In genomic region chr17:90531443-90531842, GRCm38 (mm10) we compare ENCODE assay signal across 28 mouse cellular contexts.
DNase-seq lines count a peak whose midpoint lies in the region; ATAC-seq lines count a peak whose summit lies in the region.
"Had no signal": no experiment of that assay in that cellular context is flagged by ENCODE, and none has a peak within 500 bp of the region (broad histone marks: within the 10 kb centered on the region; RNA-seq: fewer than 3 reads in every experiment).

No protein-coding gene starts in this region.

- H3K27me3 ChIP-seq in forebrain, embryonic 15.5 days: no peaks in the 10 kb centered on the region
- H3K27me3 ChIP-seq in forebrain, embryonic 13.5 days: no peaks in the 10 kb centered on the region
- H3K27me3 ChIP-seq: embryonic facial prominence, embryonic 13.5 days; heart, embryonic 12.5 days; limb, embryonic 15.5 days; megakaryocyte, embryonic 14.5 days; midbrain, embryonic 13.5 days had no signal

- no peaks in the 10 kb centered on the region for H3K36me3 ChIP-seq in forebrain, embryonic 15.5 days
- H3K36me3 ChIP-seq in forebrain, embryonic 13.5 days (ENCODE audit: poor library complexity, severe bottlenecking): no peaks in the 10 kb centered on the region
- H3K36me3 ChIP-seq: embryonic facial prominence, embryonic 13.5 days; heart, embryonic 12.5 days; limb, embryonic 15.5 days; midbrain, embryonic 13.5 days had no signal

- H3K9ac ChIP-seq in forebrain, embryonic 15.5 days (replicated peaks): no peak overlapping the region
- no peak overlapping the region for H3K9ac ChIP-seq in forebrain, embryonic 13.5 days
- H3K9ac ChIP-seq: embryonic facial prominence, embryonic 13.5 days; heart, embryonic 12.5 days; limb, embryonic 15.5 days; liver, embryonic 14.5 days; lung, embryonic 14.5 days; midbrain, embryonic 13.5 days had no signal

- peak overlapping the region; percentile 27; the same call in 1 of the 2 replicates for H3K27ac ChIP-seq in forebrain, embryonic 15.5 days (replicated peaks)
- H3K27ac ChIP-seq in forebrain, embryonic 13.5 days: no peak overlapping the region
- H3K27ac ChIP-seq: embryonic facial prominence, embryonic 13.5 days; hindbrain, postnatal 0 days; limb, embryonic 15.5 days; liver, embryonic 14.5 days; midbrain, embryonic 13.5 days; stomach, postnatal 0 days had no signal

- H3K9me3 ChIP-seq in forebrain, embryonic 15.5 days: no peaks in the 10 kb centered on the region
- H3K9me3 ChIP-seq in forebrain, embryonic 13.5 days (replicated peaks): no peaks in the 10 kb centered on the region
- H3K9me3 ChIP-seq: embryonic facial prominence, embryonic 13.5 days; heart, embryonic 12.5 days; limb, embryonic 15.5 days; megakaryocyte, embryonic 14.5 days; midbrain, embryonic 13.5 days had no signal

- no peak overlapping the region for H3K4me2 ChIP-seq in forebrain, embryonic 15.5 days (replicated peaks)
- no peak overlapping the region for H3K4me2 ChIP-seq in forebrain, embryonic 13.5 days
- H3K4me2 ChIP-seq: embryonic facial prominence, embryonic 13.5 days; heart, embryonic 12.5 days; limb, embryonic 15.5 days; lung, embryonic 14.5 days; midbrain, embryonic 13.5 days had no signal

- 83% methylated on average over 2 of the region's 2 CpGs for WGBS in forebrain, embryonic 15.5 days
- WGBS in forebrain, embryonic 13.5 days: 91% methylated on average over 2 of the region's 2 CpGs

- no peak for ATAC-seq in forebrain, embryonic 15.5 days (replicated peaks)
- no peak for ATAC-seq in forebrain, embryonic 13.5 days
- ATAC-seq: CD4-positive, CD25-positive, alpha-beta regulatory T cell, adult 4 months; forebrain, embryonic 14.5 days; hindbrain, postnatal 0 days; intestine, embryonic 16.5 days; midbrain, embryonic 13.5 days had no signal

- H3K4me1 ChIP-seq in forebrain, embryonic 15.5 days: peaks cover 3% of the 10 kb centered on the region; the same call in 1 of the 2 replicates
- no peaks in the 10 kb centered on the region for H3K4me1 ChIP-seq in forebrain, embryonic 13.5 days
- H3K4me1 ChIP-seq: embryonic facial prominence, embryonic 13.5 days; heart, embryonic 12.5 days; limb, embryonic 15.5 days; megakaryocyte, embryonic 14.5 days; midbrain, embryonic 13.5 days had no signal

- no peak overlapping the region for H3K4me3 ChIP-seq in forebrain, embryonic 15.5 days
- H3K4me3 ChIP-seq in forebrain, embryonic 13.5 days: no peak overlapping the region
- H3K4me3 ChIP-seq: embryonic facial prominence, embryonic 13.5 days; erythroblast, embryonic 14.5 days; heart, embryonic 12.5 days; left cerebral cortex, adult 2 months; limb, embryonic 15.5 days; megakaryocyte, embryonic 14.5 days; midbrain, embryonic 13.5 days had no signal

- peak; percentile 21 for DNase-seq in right cerebral cortex, adult 18-20 months
- no peak for DNase-seq in right cerebral cortex, postnatal 14 days
- DNase-seq in cerebellum, adult 8-10 months: peak; percentile 36
- no peak for DNase-seq in spleen, postnatal 36 days (ENCODE audit: low spot score in 2 of 2)
- DNase-seq in spleen, postnatal 10 days (ENCODE audit: low spot score in 2 of 2): no peak
- DNase-seq: adrenal gland, postnatal 36 days; gastrocnemius, postnatal 25 days; heart, adult 18-20 months; heart, postnatal 10 days; kidney, adult 9 months; kidney, postnatal 14 days; lung, embryonic 14.5 days; lung, postnatal 36 days had no signal

Comparison
In these comparisons a context has a peak if more than half of its experiments do, and no peak if none do; other contexts are left out.
1. DNase-seq: peak in right cerebral cortex, adult 18-20 months (single experiment) and cerebellum, adult 8-10 months (single experiment); none in right cerebral cortex, postnatal 14 days (single experiment), spleen, postnatal 36 days (0 of 2) and spleen, postnatal 10 days (0 of 2).